Mouse (Mus musculus) liver, postnatal 0 days (tissue): ENCODE results near the gene Dazap2. TPM values are rescaled to one million over a fixed set of nuclear protein-coding genes. Genes with fewer than 3 reads are reported as not detected.
A peak's percentile ranks its signal among the peaks of the same experiment; 100 is the strongest.

Experiments used
- ATAC-seq: fragments of 200-750 bp; cut with Nextera tagmentation; 2 replicates; pipeline ENCODE4 v1.8.0; 2017; ENCODE audit warnings: mild to moderate bottlenecking, moderate library complexity
- DNase-seq: peaks from one replicate; pipeline ENCODE4 v3.0.0-alpha.2; 2016
- H3K27ac ChIP-seq: fragments of 300-500 bp; sonication (generic); 2 replicates; pipeline ENCODE4 v1.5.1; 2014; ENCODE audit warnings: antibody characterized with exemption, moderate library complexity, mild to moderate bottlenecking, low read depth
- H3K27me3 ChIP-seq: fragments of 300-500 bp; sonication (generic); 2 replicates; pipeline ENCODE4 v1.6.1; 2014; ENCODE audit warnings: low read length, control low read depth, mixed read lengths; ENCODE audit not compliant: insufficient read depth
- H3K36me3 ChIP-seq: fragments of 300-500 bp; sonication (generic); replicated peaks from 2 replicates; pipeline ENCODE4 v1.6.1; 2014; ENCODE audit warnings: mild to moderate bottlenecking, control low read depth, low read length, moderate library complexity, mixed read lengths; ENCODE audit not compliant: insufficient read depth
- H3K4me1 ChIP-seq: fragments of 300-500 bp; sonication (generic); 2 replicates; pipeline ENCODE4 v1.6.1; 2014; ENCODE audit warnings: antibody characterized with exemption, mild to moderate bottlenecking, control low read depth; ENCODE audit not compliant: insufficient read depth
- H3K4me2 ChIP-seq: fragments of 300-500 bp; sonication (generic); 2 replicates; pipeline ENCODE4 v1.6.1; 2014; ENCODE audit warnings: low read depth, mild to moderate bottlenecking, low read length, moderate library complexity, mixed read lengths
- H3K4me3 ChIP-seq: fragments of 300-500 bp; sonication (generic); 2 replicates; pipeline ENCODE4 v1.5.1; 2014; ENCODE audit warnings: low read depth, low read length
- H3K9ac ChIP-seq: fragments of 300-500 bp; sonication (generic); replicated peaks from 2 replicates; pipeline ENCODE4 v1.6.1; 2014; ENCODE audit warnings: mild to moderate bottlenecking, moderate library complexity
- H3K9me3 ChIP-seq: fragments of 300-500 bp; sonication (generic); 2 replicates; pipeline ENCODE4 v1.6.1; 2016; ENCODE audit warnings: mild to moderate bottlenecking, control low read depth, low read length, mixed read lengths
- CTCF ChIP-seq: sonication (generic); IDR thresholded peaks from 2 replicates; pipeline ENCODE4 v1.5.1; 2016; ENCODE audit warnings: antibody characterized with exemption, low read depth
- EP300 ChIP-seq: IDR thresholded peaks from 2 replicates; pipeline ENCODE4 v1.6.1; 2016; ENCODE audit warnings: antibody characterized with exemption, low read depth, mild to moderate bottlenecking
- WGBS: fragments of 180-500 bp; shearing (Covaris S2); extraction: QIAGEN DNeasy Blood & Tissue Kit; methylation state at CpG from one replicate; pipeline ENCODE4 v1.1.7; 2014; ENCODE audit not compliant: insufficient replicate concordance; 5-methylcytosine and 5-hydroxymethylcytosine counted together
- polyA plus RNA-seq: library from polyadenylated mRNA; unstranded; fragments of >200 nt; fragmentation: Nextera tagmentation; extraction: Ambion mirVana; gene quantifications from 2 replicates; pipeline ENCODE4 v1.2.1, GENCODE M21; 2015

The Dazap2 gene
- polyA plus RNA-seq, result 145 and 146 TPM in 2 replicates

DNA sequence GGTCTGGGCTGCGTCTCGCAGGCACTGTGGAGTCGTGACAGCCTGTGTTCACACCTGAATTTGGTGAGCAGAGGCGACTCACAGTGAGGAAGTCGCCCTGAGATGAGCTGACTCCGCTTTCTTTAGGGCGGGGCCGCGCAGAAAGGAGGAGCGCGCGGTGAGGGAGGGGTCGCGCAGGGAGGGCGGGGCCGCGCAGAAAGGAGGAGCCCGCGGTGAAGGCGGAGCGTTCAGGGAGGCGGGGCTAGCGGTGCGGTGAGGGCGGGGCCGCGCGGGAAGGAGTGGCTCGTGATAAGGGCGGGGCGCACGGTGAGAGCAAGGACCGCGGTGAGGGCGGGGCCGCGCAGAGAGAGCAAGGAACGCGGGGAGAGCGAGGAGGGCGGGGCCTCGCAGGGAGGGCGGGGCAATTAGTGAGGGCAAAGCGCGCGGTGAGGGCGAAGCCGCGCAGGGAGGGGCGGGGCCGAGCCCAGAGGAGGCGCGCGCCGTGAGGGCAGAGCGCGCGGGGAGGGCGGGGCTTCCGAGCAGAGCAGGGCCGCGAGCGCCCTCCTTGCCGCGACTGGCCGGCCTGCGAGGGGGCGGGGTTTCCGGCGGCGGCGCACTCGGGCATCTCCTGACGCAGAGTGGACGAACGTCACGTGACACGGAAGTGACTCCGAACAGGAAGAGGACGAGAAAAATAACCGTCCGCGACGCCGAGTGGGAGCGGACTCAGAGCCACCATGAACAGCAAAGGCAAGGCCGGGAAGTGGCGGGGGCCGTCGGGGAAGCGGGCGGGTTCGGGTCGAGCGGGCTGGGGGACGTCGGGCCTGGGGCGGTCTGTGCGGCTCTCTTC, at the start of gene Dazap2:
Gene Dazap2 (plus strand): TSS at position 354 of the 829 bp plus-strand sequence.
- WGBS, result under 1% methylated on average over 80 of the region's 99 CpGs
- peak; percentile 100 for DNase-seq
- Histone ChIP-seq H3K9ac (peak within 1 kb of the TSS; percentile 99), H3K4me3 (peak within 1 kb of the TSS; percentile 99), H3K9me3 (no peaks in the 10 kb centered on the region), H3K4me2 (peak within 1 kb of the TSS; percentile 79), H3K4me1 (peaks cover 8% of the 10 kb centered on the region), H3K27me3 (no peaks in the 10 kb centered on the region), H3K36me3 (peaks cover 31% of the 10 kb centered on the region), H3K27ac (peak within 1 kb of the TSS; percentile 100)
- TF ChIP-seq CTCF (peak; percentile 44), EP300 (no peak)
- peak; percentile 88 for ATAC-seq

DNA sequence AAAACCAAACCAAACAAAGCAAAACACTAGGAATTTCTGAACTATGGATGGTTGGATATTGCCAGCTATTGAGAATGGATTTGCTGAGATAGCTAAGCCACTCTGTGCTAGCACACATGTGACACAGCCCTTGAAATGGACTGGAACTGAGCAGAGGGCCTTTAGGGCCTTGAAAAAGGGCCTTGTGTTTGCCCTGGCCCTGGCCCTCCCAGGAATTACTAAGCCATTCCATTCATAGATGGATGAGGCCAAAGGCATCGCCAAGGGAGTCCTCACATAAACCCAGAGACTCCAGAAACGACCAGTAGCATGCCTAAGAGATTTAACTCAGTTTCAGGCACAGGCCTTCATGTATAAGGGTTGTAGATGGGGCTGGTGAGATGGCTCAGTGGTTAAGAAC, 48.6 kb upstream of the Dazap2 start:
- 71% methylated on average over 2 of the region's 2 CpGs for WGBS
- H3K9me3 ChIP-seq, result no peaks in the 10 kb centered on the region
- TF ChIP-seq EP300, result no peak
- no peak for TF ChIP-seq CTCF
- H3K4me1 ChIP-seq, result no peaks in the 10 kb centered on the region
- H3K4me2 ChIP-seq, result no peak overlapping the region
- H3K36me3 ChIP-seq, result no peaks in the 10 kb centered on the region
- H3K9ac ChIP-seq, result no peak overlapping the region
- DNase-seq, result no peak
- no peak for ATAC-seq
- no peaks in the 10 kb centered on the region for H3K27me3 ChIP-seq
- H3K4me3 ChIP-seq, result no peak overlapping the region
- no peak overlapping the region for H3K27ac ChIP-seq

DNA sequence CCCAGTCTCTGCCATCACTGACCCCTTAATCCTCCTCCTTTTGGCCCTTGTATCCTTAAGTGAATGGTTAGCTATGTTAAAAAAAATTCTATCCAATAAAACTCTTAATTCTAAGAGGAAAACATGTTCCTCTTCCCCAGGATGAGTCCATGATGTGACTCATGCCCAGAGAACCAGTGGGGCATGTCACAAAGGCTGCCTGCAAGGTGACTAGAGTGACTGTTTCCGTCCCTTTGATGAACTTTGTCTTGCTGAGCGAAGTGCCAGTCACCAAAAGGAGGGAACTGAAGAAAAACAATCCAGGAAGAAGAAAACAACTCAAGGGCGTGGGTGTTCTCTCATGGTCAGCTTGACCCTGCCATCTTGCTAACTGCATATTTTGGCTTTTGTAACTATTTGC, 45.9 kb upstream of the Dazap2 start:
- H3K9me3 ChIP-seq, result no peaks in the 10 kb centered on the region
- H3K4me3 ChIP-seq, result no peak overlapping the region
- DNase-seq (no peak), ATAC-seq (no peak)
- no peaks in the 10 kb centered on the region for H3K27me3 ChIP-seq
- 70% methylated on average over 3 of the region's 3 CpGs for WGBS
- H3K4me2 ChIP-seq, result no peak overlapping the region
- H3K27ac ChIP-seq, result no peak overlapping the region
- H3K4me1 ChIP-seq, result no peaks in the 10 kb centered on the region
- H3K9ac ChIP-seq, result no peak overlapping the region
- no peaks in the 10 kb centered on the region for H3K36me3 ChIP-seq
- no peak for TF ChIP-seq EP300
- TF ChIP-seq CTCF, result no peak

DNA sequence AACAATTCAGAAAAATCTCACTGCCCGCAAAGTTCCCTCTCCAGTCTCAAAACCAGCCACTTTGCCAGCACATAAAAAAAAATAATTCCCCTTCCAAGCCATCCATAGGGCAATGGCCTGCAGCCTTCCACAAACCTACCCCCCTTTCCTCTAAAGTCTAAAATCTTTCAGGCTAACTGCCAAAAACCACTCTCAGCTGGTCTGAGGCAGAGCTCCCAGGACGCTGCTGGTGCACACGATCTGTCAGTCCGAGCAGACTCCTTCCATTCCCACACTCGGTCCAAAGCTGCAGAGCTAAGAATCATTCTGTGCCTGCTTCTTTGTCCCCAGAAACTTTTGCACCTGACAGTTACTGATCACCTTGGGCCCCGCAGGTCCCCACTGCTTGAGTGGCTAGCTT, 41.2 kb upstream of the Dazap2 start:
- Histone ChIP-seq H3K27ac (no peak overlapping the region), H3K4me2 (no peak overlapping the region), H3K36me3 (no peaks in the 10 kb centered on the region), H3K9ac (no peak overlapping the region), H3K9me3 (no peaks in the 10 kb centered on the region), H3K27me3 (no peaks in the 10 kb centered on the region), H3K4me3 (no peak overlapping the region), H3K4me1 (no peaks in the 10 kb centered on the region)
- no peak for DNase-seq
- ATAC-seq, result no peak
- no peak for TF ChIP-seq CTCF
- TF ChIP-seq EP300, result no peak
- 60% methylated on average over 6 of the region's 6 CpGs for WGBS

- H3K9ac ChIP-seq, result no peak overlapping the region
- H3K36me3 ChIP-seq, result no peaks in the 10 kb centered on the region
- no peak overlapping the region for H3K27ac ChIP-seq
- 71% methylated on average over 2 of the region's 2 CpGs for whole genome bisulfite sequencing
- no peak for DNase-seq
- ATAC-seq, result no peak
- no peak overlapping the region for H3K4me2 ChIP-seq
- no peak for TF ChIP-seq EP300
- TF ChIP-seq CTCF, result no peak
- H3K27me3 ChIP-seq, result no peaks in the 10 kb centered on the region
- H3K9me3 ChIP-seq, result no peaks in the 10 kb centered on the region
- H3K4me3 ChIP-seq, result no peak overlapping the region
- H3K4me1 ChIP-seq, result no peaks in the 10 kb centered on the region
Measured at GRCm38 (mm10) chr15:100574378-100574777, 40.8 kb upstream of the Dazap2 start.

DNA sequence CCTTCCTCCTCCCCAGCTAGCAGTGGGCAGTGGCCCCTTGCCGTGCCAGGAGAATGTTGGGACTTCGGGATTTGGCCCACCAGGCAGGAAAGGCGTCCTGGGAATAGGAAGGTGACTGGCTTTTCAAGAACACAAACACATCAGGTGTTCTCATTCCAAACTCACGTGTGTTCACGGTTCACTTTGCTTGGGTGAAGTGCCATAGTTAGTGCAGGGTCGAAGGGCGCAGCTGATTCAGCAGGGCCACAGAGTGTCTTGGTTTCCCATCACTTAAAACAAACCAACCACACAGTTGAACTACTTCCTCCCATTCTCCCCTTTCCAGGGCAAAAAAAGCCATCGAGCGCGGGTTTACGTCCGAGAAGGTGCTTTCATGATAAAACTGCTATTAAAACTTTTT, 39.8 kb upstream of the Dazap2 start:
- no peak for DNase-seq
- no peak for TF ChIP-seq CTCF
- no peak for TF ChIP-seq EP300
- no peak for ATAC-seq
- Histone ChIP-seq H3K4me1 (no peaks in the 10 kb centered on the region), H3K36me3 (no peaks in the 10 kb centered on the region), H3K4me2 (no peak overlapping the region), H3K9ac (no peak overlapping the region), H3K9me3 (no peaks in the 10 kb centered on the region), H3K4me3 (no peak overlapping the region), H3K27ac (no peak overlapping the region), H3K27me3 (no peaks in the 10 kb centered on the region)
- 61% methylated on average over 12 of the region's 12 CpGs for WGBS
